ENCODE assay signal across 8 mouse cellular contexts in genomic region chr3:51889776-51890175, GRCm38 (mm10).
A peak's percentile ranks its signal among the peaks of the same experiment; 100 is the strongest.
DNase-seq lines count a peak whose midpoint lies in the region; ATAC-seq and TF ChIP-seq lines count a peak whose summit lies in the region.

No protein-coding gene starts in this region.

- H3K9me3 ChIP-seq in forebrain, postnatal 0 days (ENCODE audit: low read length), result no peaks in the 10 kb centered on the region

- no peak overlapping the region for H3K9ac ChIP-seq in forebrain, postnatal 0 days

- peak overlapping the region; percentile 68 for H3K27ac ChIP-seq in forebrain, postnatal 0 days (ENCODE audit: low read depth, low read length)

- peaks cover 25% of the 10 kb centered on the region for H3K4me1 ChIP-seq in forebrain, postnatal 0 days (ENCODE audit: insufficient read depth)

- TF ChIP-seq CTCF in forebrain, postnatal 0 days (IDR thresholded peaks at IDR 0.05; ENCODE audit: low read depth), result no peak; the same call in 1 of the 2 replicates

- DNase-seq in Muller cell, postnatal 12 days (ENCODE audit: inconsistent ontology term), result peak; percentile 68
- DNase-seq in adrenal gland, postnatal 10 days, result peak; percentile 84
- peak; percentile 93 for DNase-seq in forebrain, postnatal 0 days
- DNase-seq in layer of hippocampus, adult 18-20 months (ENCODE audit: low spot score in 2 of 2), result peak; percentile 73 to 89
- peak; percentile 67 for DNase-seq in lung, postnatal 36 days
- no peak for DNase-seq in spleen, postnatal 10 days (ENCODE audit: low spot score in 2 of 2)
- no peak for DNase-seq in gastrocnemius, postnatal 25 days
- no peak for DNase-seq in thymus, postnatal 4 days

- no peak overlapping the region for H3K4me2 ChIP-seq in forebrain, postnatal 0 days (ENCODE audit: low read depth)

- H3K36me3 ChIP-seq in forebrain, postnatal 0 days (ENCODE audit: insufficient read depth), result no peaks in the 10 kb centered on the region

- no peak overlapping the region for H3K4me3 ChIP-seq in forebrain, postnatal 0 days (ENCODE audit: low read depth, low read length)

- H3K27me3 ChIP-seq in forebrain, postnatal 0 days (ENCODE audit: insufficient read depth, low read length), result no peaks in the 10 kb centered on the region

- WGBS in forebrain, postnatal 0 days, result 20% methylated on average over 5 of the region's 5 CpGs

- ATAC-seq in forebrain, postnatal 0 days, result peak; percentile 91

Comparison
In these comparisons a context has a peak if more than half of its experiments do, and no peak if none do; other contexts are left out.
1. DNase-seq: peak in Muller cell, postnatal 12 days (single experiment), adrenal gland, postnatal 10 days (single experiment), forebrain, postnatal 0 days (single experiment), layer of hippocampus, adult 18-20 months (2 of 2) and lung, postnatal 36 days (single experiment); none in spleen, postnatal 10 days (0 of 2), gastrocnemius, postnatal 25 days (single experiment) and thymus, postnatal 4 days (single experiment).